Mouse (Mus musculus): ENCODE results near the gene Spats2. TPM values are rescaled to one million over a fixed set of nuclear protein-coding genes. Genes with fewer than 3 reads are reported as not detected.
"Not testable (repeated sequence)": the region's sequence is repeated elsewhere in the genome, so short reads cannot be mapped to it uniquely, and the experiment has no call there.

The Spats2 gene
- 39.1 TPM for polyA plus RNA-seq (2012; fragmentation: generic; extraction: Trizol)

DNA sequence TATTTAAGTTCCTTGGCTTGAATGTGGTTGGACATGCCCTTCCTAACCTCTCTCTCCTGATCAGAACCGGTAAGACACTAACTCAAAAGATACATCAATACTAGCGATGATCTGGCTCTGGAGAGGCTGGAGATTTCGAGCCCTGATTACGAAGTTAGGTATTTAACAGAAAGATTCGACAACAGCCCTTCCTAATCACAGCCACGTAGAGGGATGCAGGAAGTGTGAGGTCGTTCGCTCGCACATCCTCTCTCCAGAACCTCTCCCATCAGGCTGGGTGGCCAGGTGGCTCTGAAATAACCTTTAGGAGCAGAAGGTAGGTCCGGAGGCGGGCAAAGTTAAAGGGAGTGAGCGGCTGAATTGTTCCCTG lies at the start of gene Spats2:
Gene Spats2, plus strand, starts transcription at position 206 of the 370 bp plus-strand sequence.
- Histone ChIP-seq H3K36me3 (ENCODE audit: control insufficient read depth, insufficient read depth) (no peaks in the 10 kb centered on the region), H3K27me3 (ENCODE audit: control insufficient read depth, insufficient read depth, insufficient read length) (no peaks in the 10 kb centered on the region), H3ac (ENCODE audit: control insufficient read depth, insufficient read length) (peak within 1 kb of the TSS; percentile 89), H3K4me2 (ENCODE audit: low read depth) (peak within 1 kb of the TSS; percentile 83), H3K79me2 (ENCODE audit: control insufficient read depth, insufficient read depth) (peaks cover 24% of the 10 kb centered on the region), H3K4me3 (peak within 1 kb of the TSS; percentile 79)
- TF ChIP-seq POLR2AphosphoS2 (IDR thresholded peaks at IDR 0.05; ENCODE audit: insufficient read length, low read depth) = no peak
- no peak for TF ChIP-seq MYOG (IDR thresholded peaks at IDR 0.05; ENCODE audit: control insufficient read depth in 1 of 3, insufficient read depth in 1 of 3, insufficient read length in 2 of 3, low read depth in 2 of 3)
- no peak for TF ChIP-seq REST (IDR thresholded peaks at IDR 0.05; ENCODE audit: insufficient read depth, insufficient read length)
- no peak for TF ChIP-seq TCF12 (IDR thresholded peaks at IDR 0.05; ENCODE audit: insufficient read depth, poor library complexity, severe bottlenecking)
- TF ChIP-seq MAX (IDR thresholded peaks at IDR 0.05; ENCODE audit: low read depth) = no peak
- no peak for TF ChIP-seq MYOD1 (IDR thresholded peaks at IDR 0.05; ENCODE audit: control insufficient read depth in 1 of 3, insufficient read length in 2 of 3, low read depth in 2 of 3)
- TF ChIP-seq USF1 (IDR thresholded peaks at IDR 0.05; ENCODE audit: low read depth) = no peak
- TF ChIP-seq TCF3 (IDR thresholded peaks at IDR 0.05; ENCODE audit: insufficient read length, low read depth) = no peak
- no peak for TF ChIP-seq SRF (IDR thresholded peaks at IDR 0.05; ENCODE audit: control insufficient read depth, insufficient read length, low read depth)

DNA sequence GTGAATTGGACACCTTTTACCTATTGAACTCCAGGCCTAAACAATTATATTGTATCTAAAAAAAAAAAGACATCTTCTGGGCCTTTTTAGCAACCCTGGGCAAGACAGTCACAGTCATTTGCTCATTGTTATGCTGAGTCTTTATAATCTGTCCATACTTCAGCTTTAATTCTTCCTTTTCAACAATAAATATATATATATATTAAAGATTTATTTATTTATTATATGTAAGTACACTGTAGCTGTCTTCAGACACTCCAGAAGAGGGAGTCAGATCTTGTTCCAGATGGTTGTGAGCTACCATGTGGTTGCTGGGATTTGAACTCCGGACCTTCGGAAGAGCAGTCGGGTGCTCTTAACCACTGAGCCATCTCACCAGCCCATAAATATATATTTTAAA lies 49.7 kb upstream of the Spats2 start:
- Histone ChIP-seq H3K79me2 (ENCODE audit: control insufficient read depth, insufficient read depth) (peaks cover 13% of the 10 kb centered on the region), H3K4me2 (ENCODE audit: low read depth) (peak overlapping the region; percentile 92), H3K4me3 (peak overlapping the region; percentile 72), H3K36me3 (ENCODE audit: control insufficient read depth, insufficient read depth) (peaks cover 12% of the 10 kb centered on the region)
- H3K27me3 ChIP-seq (ENCODE audit: control insufficient read depth, insufficient read depth, insufficient read length); H3ac ChIP-seq (ENCODE audit: control insufficient read depth, insufficient read length): not testable (repeated sequence)

DNA sequence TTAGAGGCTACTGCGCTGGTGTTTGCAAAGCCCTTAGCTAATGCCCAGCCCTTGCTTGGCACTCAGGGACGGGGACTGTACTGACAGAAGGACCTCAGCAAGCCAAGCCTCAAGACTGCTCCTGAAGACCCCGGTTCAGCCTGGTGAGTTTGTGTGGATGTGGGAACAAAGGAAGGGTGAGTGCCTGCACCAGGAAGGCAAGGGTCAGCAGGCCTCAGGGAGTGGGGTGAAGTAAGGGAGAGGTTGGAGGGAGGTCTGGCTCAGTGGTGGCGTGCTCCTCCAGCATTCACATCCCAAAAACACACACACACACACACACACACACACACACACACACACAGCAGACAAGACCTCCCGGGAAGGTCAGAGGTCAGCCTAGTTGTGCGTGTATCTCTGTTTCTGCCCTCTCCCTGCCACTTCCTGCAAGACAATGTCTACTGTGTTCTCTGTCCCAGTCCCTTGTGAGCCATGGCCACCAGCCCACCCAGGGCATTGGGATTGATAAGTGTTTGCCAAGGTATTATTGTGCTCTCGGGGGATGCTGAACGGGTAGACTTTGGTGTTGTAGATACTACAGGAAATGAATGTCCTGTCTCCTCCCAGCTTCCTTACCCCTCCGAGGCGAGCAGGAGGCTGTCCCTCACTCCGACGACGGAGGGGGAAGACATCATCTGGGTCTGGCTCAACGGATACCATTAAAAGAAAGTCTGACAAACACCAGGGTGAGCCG lies 47.4 kb upstream of the Spats2 start:
- no peak for TF ChIP-seq MYOG (IDR thresholded peaks at IDR 0.05; ENCODE audit: control insufficient read depth in 1 of 3, insufficient read depth in 1 of 3, insufficient read length in 2 of 3, low read depth in 2 of 3)
- no peak for TF ChIP-seq CEBPB (IDR thresholded peaks at IDR 0.05; ENCODE audit: insufficient read depth, poor library complexity, severe bottlenecking)
- peak; percentile 42 for TF ChIP-seq POLR2A (IDR thresholded peaks at IDR 0.05; ENCODE audit: insufficient read length, low read depth)
- no peak for TF ChIP-seq SRF (IDR thresholded peaks at IDR 0.05; ENCODE audit: control insufficient read depth, insufficient read length, low read depth)
- peak; percentile 19 for TF ChIP-seq POLR2AphosphoS2 (IDR thresholded peaks at IDR 0.05; ENCODE audit: insufficient read length, low read depth)
- no peak for TF ChIP-seq TCF12 (IDR thresholded peaks at IDR 0.05; ENCODE audit: insufficient read depth, poor library complexity, severe bottlenecking)
- no peak for TF ChIP-seq MAX (IDR thresholded peaks at IDR 0.05; ENCODE audit: low read depth)
- no peak for TF ChIP-seq MYOD1 (IDR thresholded peaks at IDR 0.05; ENCODE audit: control insufficient read depth in 1 of 3, insufficient read length in 2 of 3, low read depth in 2 of 3)
- Histone ChIP-seq H3K27me3 (ENCODE audit: control insufficient read depth, insufficient read depth, insufficient read length) (no peaks in the 10 kb centered on the region), H3K36me3 (ENCODE audit: control insufficient read depth, insufficient read depth) (peaks cover 22% of the 10 kb centered on the region), H3K4me2 (ENCODE audit: low read depth) (no peak overlapping the region), H3ac (ENCODE audit: control insufficient read depth, insufficient read length) (no peak overlapping the region), H3K4me3 (no peak overlapping the region), H3K79me2 (ENCODE audit: control insufficient read depth, insufficient read depth) (peaks cover 13% of the 10 kb centered on the region)

DNA sequence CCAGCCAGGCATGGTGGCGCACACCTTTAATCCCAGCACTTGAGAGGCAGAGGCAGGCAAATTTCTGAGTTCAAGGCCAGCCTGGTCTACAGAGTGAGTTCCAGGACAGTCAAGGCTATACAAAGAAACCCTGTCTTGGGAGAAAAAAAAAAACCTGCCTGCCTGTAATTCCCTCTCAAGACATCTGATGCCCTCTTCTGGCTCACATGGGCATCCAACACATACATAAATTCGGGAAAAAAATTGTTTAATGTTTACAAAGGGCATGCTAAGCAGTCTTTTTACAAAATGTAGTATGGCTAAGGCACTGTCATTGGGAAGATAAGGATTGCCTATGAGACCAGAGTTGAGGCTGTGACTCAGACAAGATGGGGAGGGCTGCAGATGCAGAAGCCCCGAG lies 45.9 kb upstream of the Spats2 start:
- H3K79me2 ChIP-seq (ENCODE audit: control insufficient read depth, insufficient read depth) = peaks cover 13% of the 10 kb centered on the region
- H3ac ChIP-seq (ENCODE audit: control insufficient read depth, insufficient read length) = no peak overlapping the region
- H3K27me3 ChIP-seq (ENCODE audit: control insufficient read depth, insufficient read depth, insufficient read length) = no peaks in the 10 kb centered on the region
- no peak overlapping the region for H3K4me3 ChIP-seq
- TF ChIP-seq CEBPB (IDR thresholded peaks at IDR 0.05; ENCODE audit: insufficient read depth, poor library complexity, severe bottlenecking) (no peak), SRF (IDR thresholded peaks at IDR 0.05; ENCODE audit: control insufficient read depth, insufficient read length, low read depth) (no peak), POLR2AphosphoS2 (IDR thresholded peaks at IDR 0.05; ENCODE audit: insufficient read length, low read depth) (no peak), E2F4 (IDR thresholded peaks at IDR 0.05; ENCODE audit: insufficient read depth) (no peak), TCF3 (IDR thresholded peaks at IDR 0.05; ENCODE audit: insufficient read length, low read depth) (no peak), MAX (IDR thresholded peaks at IDR 0.05; ENCODE audit: low read depth) (no peak), MYOG (IDR thresholded peaks at IDR 0.05; ENCODE audit: control insufficient read depth in 1 of 3, insufficient read depth in 1 of 3, insufficient read length in 2 of 3, low read depth in 2 of 3) (no peak), MYOD1 (IDR thresholded peaks at IDR 0.05; ENCODE audit: control insufficient read depth in 1 of 3, insufficient read length in 2 of 3, low read depth in 2 of 3) (no peak), TCF12 (IDR thresholded peaks at IDR 0.05; ENCODE audit: insufficient read depth, poor library complexity, severe bottlenecking) (no peak), REST (IDR thresholded peaks at IDR 0.05; ENCODE audit: insufficient read depth, insufficient read length) (no peak), POLR2A (IDR thresholded peaks at IDR 0.05; ENCODE audit: insufficient read length, low read depth) (no peak), USF1 (IDR thresholded peaks at IDR 0.05; ENCODE audit: low read depth) (no peak)
- no peak overlapping the region for H3K4me2 ChIP-seq (ENCODE audit: low read depth)
- H3K36me3 ChIP-seq (ENCODE audit: control insufficient read depth, insufficient read depth) = peaks cover 22% of the 10 kb centered on the region

DNA sequence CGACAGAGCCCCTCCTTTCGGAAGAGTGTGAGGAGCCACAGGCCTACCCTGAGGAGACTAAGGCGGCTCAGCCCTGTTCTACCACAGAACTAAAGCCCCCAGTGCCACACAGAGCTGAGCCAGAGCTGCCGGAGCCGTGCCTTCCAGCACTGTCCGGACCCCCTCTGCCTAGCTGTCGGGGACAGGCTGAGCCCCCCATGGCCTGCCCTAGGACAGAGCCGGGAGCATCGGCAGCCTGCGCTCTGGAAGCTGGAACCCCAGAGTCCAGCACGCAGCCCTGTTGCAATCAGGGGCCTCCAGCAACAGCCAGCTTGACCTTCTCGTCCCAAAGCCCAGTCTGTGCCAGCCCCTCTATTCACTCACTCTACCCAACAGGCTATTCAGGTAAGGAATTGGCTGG lies 43.4 kb upstream of the Spats2 start:
- Histone ChIP-seq H3K27me3 (ENCODE audit: control insufficient read depth, insufficient read depth, insufficient read length) (no peaks in the 10 kb centered on the region), H3K36me3 (ENCODE audit: control insufficient read depth, insufficient read depth) (peaks cover 22% of the 10 kb centered on the region)

More for the DNA sequence above, 43.4 kb upstream of the Spats2 start:
- TF ChIP-seq MAX (IDR thresholded peaks at IDR 0.05; ENCODE audit: low read depth) (no peak), E2F4 (IDR thresholded peaks at IDR 0.05; ENCODE audit: insufficient read depth) (no peak), SRF (IDR thresholded peaks at IDR 0.05; ENCODE audit: control insufficient read depth, insufficient read length, low read depth) (no peak), POLR2A (IDR thresholded peaks at IDR 0.05; ENCODE audit: insufficient read length, low read depth) (no peak), REST (IDR thresholded peaks at IDR 0.05; ENCODE audit: insufficient read depth, insufficient read length) (no peak), TCF3 (IDR thresholded peaks at IDR 0.05; ENCODE audit: insufficient read length, low read depth) (no peak), USF1 (IDR thresholded peaks at IDR 0.05; ENCODE audit: low read depth) (no peak), TCF12 (IDR thresholded peaks at IDR 0.05; ENCODE audit: insufficient read depth, poor library complexity, severe bottlenecking) (no peak)
- H3K4me3 ChIP-seq = no peak overlapping the region
- H3K79me2 ChIP-seq (ENCODE audit: control insufficient read depth, insufficient read depth) = no peaks in the 10 kb centered on the region
- H3ac ChIP-seq (ENCODE audit: control insufficient read depth, insufficient read length) = no peak overlapping the region
- H3K4me2 ChIP-seq (ENCODE audit: low read depth) = no peak overlapping the region
